10 mouse cellular contexts compared by ENCODE assay signal in the genomic region with DNA sequence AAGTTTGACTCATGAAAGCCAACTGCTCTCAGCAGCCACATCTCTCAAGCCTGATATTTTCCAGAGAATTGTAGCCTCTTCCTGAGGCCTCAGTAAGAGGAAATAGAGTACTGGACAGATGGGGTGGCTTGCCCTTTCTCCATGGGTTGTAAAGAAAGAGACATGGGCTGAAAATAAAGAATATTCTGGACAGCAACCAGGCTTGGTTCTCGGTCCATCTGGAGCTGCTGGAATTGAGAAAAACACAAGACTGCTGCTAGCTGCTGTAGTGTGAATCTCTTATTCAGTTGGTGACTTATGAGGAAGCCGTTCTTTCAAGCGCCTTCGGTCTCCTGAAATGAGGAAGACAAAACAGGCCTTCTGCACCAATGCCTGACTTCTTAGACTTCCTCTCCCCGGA.
DNase-seq lines count a peak whose midpoint lies in the region; ATAC-seq lines count a peak whose summit lies in the region.
"Had no signal": no experiment of that assay in that cellular context is flagged by ENCODE, and none has a peak within 500 bp of the region (broad histone marks: within the 10 kb centered on the region; RNA-seq: fewer than 3 reads in every experiment).

No protein-coding gene starts in this region.

- ATAC-seq in erythroid progenitor cell, adult 5-6 weeks (replicated peaks; ENCODE audit: low FRiP score, poor library complexity, severe bottlenecking) = no peak
- no peak for ATAC-seq in megakaryocyte, adult 5-6 weeks (ENCODE audit: poor library complexity, severe bottlenecking)
- ATAC-seq: CD4-positive, CD25-positive, alpha-beta regulatory T cell, adult 4 months; forebrain, embryonic 15.5 days; midbrain, embryonic 15.5 days had no signal

- peak; percentile 24 for DNase-seq in layer of hippocampus, adult 11-12 months (ENCODE audit: low spot score)
- DNase-seq in layer of hippocampus, adult 9-10 months (ENCODE audit: low spot score) = no peak
- DNase-seq in cerebellum, adult 9-10 months = peak; percentile 80
- peak; percentile 14 to 21 for DNase-seq in frontal cortex, postnatal 10 days (ENCODE audit: low spot score in 2 of 2)
- DNase-seq in right cerebral cortex, postnatal 25 days = peak; percentile 58
